Mouse (Mus musculus): ENCODE data around the gene Ly6g6e.

DNA sequence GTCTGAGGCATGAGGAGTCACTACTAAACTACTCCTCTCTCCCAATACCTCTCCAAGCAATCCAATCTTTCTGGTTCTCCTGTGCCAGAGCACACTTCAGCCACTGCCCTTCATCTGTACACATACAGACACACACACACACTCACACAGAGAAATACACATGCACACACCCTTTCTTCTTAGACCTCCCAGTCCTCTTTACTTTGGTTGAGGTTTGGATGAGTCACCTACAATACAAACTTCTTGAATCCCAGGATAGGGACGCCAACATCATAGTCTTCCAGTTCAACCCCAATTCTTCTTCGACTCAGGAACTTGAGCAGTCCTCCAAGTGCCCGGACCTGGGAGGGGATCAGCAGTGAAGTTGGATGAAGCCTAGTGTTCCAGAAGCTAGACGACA, 32.9 kb upstream of the Ly6g6e start:
- no peak for TF ChIP-seq CTCF (IDR thresholded peaks at IDR 0.05; ENCODE audit: low read depth)
- TF ChIP-seq EP300 (IDR thresholded peaks at IDR 0.05; ENCODE audit: low read depth), result no peak

Data from liver, embryonic 14.5 days (tissue).